Mouse (Mus musculus): ENCODE data around the gene Il2ra.
"Not testable (repeated sequence)": the region's sequence is repeated elsewhere in the genome, so short reads cannot be mapped to it uniquely, and the experiment has no call there.

The Il2ra gene

DNA sequence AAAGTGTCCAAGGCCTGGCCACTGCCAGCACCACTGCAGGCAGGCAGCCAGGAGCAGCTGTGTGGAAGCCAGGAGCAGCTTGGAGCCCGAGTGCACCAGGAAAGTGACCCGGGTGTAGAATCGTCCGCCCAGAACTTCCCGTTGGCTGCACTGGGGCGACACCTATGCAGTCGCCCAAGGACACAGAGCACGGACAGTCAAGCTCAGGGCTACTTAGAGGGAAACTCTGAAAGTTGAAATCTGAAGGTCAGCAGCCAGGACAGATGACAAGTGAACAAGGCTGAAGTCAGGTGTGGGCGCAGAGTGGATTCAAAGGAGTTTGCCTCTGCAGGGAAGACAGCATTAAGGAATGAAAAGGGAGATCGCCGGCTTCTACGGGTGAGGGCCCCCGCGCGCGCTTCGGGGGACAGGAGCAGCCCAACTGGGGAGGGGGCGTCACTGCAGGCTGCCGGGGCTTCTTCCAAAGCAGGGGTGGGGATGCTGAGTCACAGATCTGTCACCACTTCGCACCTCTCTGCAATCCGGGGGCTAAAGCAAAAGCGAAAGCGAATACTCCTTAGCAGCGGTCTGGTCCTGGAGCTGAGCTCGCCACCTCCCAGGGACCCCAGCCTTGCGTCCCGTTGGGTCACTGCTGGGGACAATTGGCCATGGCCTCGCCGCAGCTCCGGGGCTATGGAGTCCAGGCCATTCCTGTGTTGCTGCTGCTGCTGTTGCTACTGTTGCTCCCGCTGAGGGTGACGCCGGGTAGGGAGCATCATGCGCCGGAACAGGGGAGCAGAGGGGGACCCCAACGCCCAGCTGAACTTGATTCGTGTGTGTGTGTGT lies 62.8 kb downstream of the Il2ra start, which contains the start of gene Il15ra:
Gene Il15ra, plus strand, starts transcription at position 90 of the 825 bp plus-strand sequence.
- DNase-seq (ENCODE audit: low spot score): peak; percentile 77

DNA sequence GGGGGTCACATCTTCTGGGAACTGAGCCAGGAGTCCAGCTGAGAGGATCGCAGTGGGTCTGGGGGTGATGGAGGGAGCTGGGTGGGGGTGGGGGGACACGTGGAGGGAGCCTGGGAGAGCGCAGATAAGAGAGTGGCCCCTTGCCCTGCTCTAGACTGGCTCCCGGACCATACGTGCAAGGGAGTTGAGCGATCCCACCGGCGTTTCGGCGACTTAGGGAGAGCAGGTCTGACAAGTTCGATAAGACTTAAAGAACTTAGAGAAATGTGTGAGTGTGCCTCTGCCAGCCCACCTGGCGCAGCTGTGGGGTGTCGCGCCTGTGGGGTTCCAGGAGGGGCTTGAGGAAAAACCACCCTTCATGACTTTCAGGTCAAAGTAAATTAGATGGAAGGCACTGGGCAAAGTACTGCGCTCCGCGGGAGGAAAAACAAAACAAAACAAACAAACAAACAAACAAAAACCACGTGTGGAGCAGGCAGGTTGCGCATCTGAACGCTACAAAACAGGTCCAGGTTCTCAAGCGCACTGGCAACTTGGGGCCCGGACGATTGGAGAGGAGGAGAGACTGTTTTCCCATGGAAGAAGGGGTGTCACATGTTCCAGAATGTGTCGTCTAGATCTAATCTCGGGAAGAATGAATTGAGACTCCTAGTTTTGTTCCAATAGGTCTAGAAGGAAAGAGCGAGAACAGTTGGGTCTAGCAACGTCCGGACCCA lies 63.6 kb downstream of the Il2ra start:
- DNase-seq (ENCODE audit: low spot score): no peak

DNA sequence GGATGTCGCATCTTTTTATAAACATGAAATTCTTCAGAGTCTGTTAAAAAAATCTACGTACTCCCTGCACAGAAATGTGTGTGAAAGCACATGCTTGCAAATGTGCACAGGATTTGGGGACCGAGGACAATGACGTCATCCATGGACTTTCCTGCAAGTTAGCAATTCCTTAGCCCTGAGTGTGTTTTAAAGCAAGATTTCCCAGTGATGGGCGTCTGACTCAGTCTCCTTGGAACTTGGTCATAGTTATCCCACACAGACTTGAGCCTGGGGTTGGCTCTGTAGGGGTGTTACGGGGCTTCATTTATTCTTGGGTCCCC lies 64.1 kb downstream of the Il2ra start:
- no peak for DNase-seq (ENCODE audit: low spot score)

DNA sequence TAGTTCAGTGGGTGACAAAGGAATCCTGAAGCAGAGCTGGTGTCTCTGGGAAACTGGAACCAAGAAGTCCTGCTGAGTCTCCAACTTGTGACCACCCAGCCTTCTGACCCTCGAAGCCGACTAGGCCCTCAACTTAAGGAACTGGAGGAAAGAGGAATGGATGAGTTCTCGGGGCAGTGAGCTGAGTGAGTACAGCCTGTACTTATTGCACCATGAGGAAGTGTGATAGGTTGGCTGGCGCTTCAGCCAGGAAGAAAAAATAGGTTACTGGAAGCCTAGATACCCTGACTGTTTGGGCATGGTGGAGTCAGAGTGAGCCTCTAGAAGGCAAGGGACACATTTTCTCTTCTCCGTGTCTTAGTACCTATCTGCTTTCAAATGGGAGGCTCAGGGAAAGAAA lies 65.9 kb downstream of the Il2ra start:
- no peak for DNase-seq (ENCODE audit: low spot score)

DNA sequence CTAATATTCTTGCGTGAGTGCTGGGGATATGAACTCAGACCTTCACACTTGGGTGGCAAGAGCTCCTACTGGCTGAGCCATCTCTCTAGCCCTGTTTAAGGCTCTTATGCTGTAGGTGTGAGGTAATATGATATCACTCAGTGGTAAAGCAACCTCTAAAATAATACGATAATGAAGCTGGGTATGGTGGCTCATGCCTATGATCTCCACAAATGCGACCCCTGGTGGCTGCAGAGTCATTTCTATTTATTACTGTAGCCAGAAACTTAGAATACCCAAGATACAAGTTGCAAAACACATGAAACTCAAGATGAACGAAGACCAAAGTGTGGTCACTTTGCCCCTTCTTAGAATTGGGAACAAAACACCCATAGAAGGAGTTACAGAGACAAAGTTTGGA lies 67.5 kb downstream of the Il2ra start:
- not testable (repeated sequence) for DNase-seq (ENCODE audit: low spot score)

DNA sequence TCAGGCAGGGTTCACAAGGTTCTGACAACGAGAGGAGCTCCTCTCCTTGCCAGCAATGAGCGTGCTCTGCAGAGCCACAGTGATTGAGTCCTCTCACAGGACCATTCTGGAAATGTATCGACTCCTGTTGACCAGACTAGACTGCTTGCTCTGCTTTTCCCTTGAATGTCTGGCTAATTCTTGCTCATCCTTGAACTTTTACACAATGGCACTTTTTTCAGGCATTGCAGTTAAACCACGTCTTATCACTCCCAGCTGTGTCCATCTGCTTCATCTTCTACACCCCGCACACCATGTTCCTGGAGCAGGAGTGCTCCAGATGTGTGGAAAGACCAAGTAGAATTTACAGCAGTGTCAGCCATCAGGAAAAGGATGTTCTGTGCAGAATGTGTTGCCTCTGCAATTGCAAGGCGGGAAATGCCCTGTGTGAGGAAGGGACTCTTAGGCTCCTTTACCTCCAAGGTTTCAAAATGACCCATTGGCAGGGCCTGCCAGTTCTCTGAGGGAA lies 69.9 kb downstream of the Il2ra start:
- DNase-seq (ENCODE audit: low spot score): no peak

DNA sequence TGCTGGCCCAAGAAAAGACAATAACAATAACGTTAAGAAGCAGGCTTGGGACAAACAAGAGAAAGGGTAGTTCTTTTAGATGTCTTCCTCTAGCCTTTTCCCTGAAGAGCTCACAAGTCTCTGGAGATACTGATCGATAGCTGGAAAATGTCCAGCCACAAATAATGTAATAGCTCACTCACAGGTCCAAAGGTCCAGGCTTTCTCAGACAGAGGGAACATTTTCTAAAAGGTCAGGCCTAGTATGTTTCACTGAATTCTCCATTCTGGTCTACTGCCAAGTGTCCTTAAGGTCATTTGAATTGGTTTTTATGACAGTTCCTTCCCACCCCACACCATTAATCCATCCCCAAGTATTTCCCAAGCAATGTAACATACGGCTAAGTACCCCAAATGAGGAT lies 70.4 kb downstream of the Il2ra start:
- no peak for DNase-seq (ENCODE audit: low spot score)

DNA sequence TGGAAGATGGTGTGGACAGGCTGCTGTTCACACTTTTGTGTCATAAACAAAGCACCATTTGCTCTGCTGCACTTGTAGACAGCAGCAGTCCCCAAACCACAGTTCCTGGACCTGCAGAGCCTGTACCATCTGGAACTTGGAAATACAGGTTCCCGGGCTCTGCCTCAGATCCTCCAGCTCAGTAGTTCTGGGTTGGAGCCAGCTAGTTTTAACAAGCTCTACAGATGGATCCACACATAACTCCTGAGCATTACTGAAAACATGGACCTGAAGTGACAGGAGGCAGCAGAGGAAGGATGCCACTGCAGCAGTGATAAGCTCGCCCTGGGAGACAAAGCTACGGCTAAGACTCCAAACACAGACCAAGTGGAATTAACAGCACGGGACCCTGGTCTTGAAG lies 71.9 kb downstream of the Il2ra start:
- DNase-seq (ENCODE audit: low spot score): no peak

DNA sequence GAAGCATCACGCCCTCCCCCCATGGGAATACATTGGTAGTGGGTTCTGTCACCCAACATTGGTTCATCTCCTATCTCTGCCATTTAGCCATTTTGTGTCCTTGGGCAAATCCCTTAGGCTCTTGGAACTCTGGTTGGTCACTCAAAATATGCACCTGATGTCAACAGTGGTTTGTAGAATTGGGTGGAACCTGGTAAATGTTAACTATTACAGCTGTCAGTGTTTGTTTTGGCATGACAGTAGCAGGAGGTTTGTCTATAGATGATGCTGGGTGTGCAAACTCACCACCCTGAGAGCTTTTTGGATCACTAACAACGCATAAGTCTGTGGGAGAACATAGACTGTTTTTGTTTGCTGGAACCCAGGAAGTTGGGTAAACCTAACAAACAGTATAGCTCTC lies 76.0 kb downstream of the Il2ra start:
- no peak for DNase-seq (ENCODE audit: low spot score)

DNA sequence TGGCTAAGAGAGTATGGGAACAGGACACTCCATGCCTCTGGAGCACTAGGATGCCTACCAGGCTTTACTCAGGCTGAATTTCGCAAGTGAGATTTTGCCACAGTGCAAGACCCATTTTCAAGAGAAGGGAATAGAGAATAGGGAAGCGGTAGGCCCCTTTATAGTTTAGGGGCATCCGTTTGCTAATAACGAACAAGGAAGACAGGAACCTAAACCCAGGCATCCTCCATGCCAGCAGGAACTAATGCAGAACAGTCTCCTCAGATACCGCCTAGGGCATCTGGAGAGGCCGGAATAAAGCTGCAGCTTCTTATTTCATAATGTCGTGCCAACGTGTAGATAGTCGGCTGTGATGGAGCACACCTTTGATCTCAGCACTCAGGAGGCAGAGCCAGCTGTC lies 80.0 kb downstream of the Il2ra start:
- DNase-seq (ENCODE audit: low spot score): no peak

DNA sequence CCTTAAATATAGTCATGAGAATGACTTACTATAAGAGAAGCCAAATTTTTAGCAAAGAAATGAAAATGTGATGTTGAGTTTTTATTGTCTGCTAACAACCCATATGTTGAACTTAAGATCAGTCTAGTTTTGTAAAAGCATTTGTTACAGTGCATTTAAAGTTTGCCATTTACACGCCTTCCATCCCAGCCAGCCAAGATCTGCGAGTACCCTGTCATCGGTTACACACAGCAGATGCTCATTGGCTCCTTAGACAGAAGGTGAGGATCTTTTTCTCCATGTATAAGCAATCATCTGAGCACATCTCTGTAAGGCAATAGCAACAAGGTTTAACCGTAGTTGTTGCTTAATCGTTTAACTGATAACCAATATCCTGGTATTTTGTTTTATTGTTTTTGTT lies 85.0 kb downstream of the Il2ra start:
- DNase-seq (ENCODE audit: low spot score): no peak

DNA sequence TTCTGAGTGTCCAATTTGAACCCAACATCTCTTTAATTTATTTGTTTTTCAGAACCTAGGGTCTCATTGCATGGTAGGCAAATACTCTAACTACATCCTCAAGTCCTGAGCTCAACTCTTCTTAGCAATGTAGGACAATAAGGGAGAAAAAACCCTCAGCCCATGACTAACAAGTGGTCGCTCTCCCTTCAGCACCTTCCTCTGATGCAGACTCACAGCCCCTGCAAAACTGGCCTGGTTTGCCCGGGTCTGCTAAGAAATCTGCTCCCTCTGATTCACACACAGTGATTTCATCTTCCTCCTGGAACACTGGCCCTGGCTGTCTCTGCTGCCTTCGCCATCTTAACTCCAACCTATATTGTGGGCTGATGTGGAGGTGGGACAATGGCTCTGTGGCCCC lies 86.5 kb downstream of the Il2ra start:
- DNase-seq (ENCODE audit: low spot score): no peak

DNA sequence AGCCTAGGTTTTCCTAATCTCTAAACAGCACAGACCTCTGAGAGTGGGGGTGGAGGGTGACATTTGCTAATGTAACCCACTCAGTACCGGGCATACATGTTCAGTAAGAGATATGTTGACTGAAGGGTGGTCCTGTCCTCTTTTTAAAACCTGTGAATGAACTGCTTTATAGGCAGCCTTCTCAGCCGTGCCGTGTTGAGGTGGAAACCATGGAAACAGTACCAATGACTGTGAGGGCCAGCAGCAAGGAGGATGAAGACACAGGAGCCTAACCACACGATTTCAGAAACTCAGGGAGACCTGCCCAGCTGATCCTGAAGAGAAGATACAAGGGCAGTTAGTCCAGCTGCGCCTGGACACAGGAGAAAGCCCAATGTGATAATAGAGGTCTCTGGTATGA lies 90.4 kb downstream of the Il2ra start:
- DNase-seq (ENCODE audit: low spot score): no peak

DNA sequence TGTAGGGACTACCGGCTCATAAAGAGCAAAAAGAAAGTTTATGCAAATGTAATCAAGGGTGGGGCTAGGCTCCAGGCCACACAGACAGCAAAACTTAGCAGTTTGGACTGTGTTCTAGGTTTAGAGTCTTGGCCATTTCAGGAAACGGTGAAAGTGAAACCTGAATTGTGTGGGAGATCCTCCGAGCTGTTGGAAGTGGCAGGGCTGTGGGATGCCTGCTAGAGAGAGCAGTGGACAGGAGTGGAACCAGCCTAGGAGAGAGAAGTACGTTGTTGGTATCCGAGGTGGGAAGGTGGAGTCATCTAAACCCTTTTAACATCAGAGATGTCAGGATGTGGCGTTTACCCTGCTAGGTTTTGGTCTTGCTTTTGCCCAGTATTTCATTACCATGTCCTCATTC lies 93.2 kb downstream of the Il2ra start:
- DNase-seq (ENCODE audit: low spot score): no peak

DNA sequence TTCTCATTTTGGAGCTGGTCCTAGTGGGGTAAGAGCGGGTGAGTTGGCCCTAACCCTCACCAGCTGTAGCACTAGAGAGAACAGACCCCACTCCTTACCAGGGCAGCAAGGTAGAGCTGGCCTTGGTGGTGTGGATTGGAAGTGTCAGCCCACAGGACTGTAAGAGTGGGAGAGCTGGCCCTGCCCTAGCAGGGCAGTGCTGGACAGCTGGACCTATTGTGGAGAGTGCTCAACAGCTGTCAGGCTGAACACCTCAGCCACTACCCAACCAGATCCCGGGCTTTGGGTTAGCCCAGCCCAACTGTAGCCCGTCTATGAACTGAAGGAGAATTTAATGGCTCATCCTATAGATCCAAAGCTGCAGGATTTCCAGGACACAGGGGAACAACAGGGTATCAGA lies 96.2 kb downstream of the Il2ra start:
- DNase-seq (ENCODE audit: low spot score): no peak

DNA sequence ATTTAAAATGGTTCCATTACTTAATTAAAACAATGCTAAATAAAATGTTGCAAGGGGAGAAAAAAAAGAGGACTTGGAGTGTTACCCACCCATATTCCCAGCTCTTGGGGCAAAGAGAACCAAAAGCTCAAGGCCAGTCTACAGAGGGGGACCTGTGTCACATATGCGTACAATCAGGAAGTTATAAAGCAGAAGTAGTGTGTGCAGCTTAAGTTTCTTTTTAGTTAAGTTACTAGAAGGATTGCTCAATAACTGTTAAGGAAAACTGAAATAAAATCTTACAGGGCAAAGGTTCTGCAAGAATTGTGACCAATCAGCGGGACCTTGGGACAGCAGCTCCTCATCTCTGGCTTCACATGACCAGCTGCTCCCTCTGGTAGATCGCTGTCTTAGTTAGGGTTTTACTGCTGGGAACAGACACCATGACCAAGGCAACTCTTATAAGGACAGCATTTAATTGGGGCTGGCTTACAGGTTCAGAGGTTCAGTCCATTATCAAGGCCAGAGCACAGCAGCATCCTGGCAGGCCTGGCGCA lies 97.0 kb downstream of the Il2ra start:
- DNase-seq (ENCODE audit: low spot score): no peak

Data from ovary, postnatal 36 days (tissue).